Mouse (Mus musculus): ENCODE results near the gene Gas7. TPM values are rescaled to one million over a fixed set of nuclear protein-coding genes. Genes with fewer than 3 reads are reported as not detected.
A peak's percentile ranks its signal among the peaks of the same experiment; 100 is the strongest.

The Gas7 gene
- polyA plus RNA-seq, 1 experiment from 2014 or later: 15.7 TPM

- no peaks in the 10 kb centered on the region for H3K36me3 ChIP-seq (ENCODE audit: control insufficient read depth, insufficient read depth, low read length)
- H3K27ac ChIP-seq (replicated peaks; ENCODE audit: low read depth, low read length): no peak overlapping the region
- no peak overlapping the region for H3K4me2 ChIP-seq (ENCODE audit: low read length)
- no peaks in the 10 kb centered on the region for H3K27me3 ChIP-seq (ENCODE audit: control insufficient read depth, insufficient read depth, low read length)
- H3K9ac ChIP-seq (replicated peaks; ENCODE audit: low read length): no peak overlapping the region
- H3K9me3 ChIP-seq (ENCODE audit: control insufficient read depth, low read length): no peaks in the 10 kb centered on the region
- H3K4me1 ChIP-seq (ENCODE audit: control insufficient read depth, insufficient read depth, low read length): no peaks in the 10 kb centered on the region
- 87% methylated on average over 1 of the region's 1 CpGs for WGBS
- ATAC-seq (ENCODE audit: low FRiP score, low TSS enrichment): no peak
- no peak for DNase-seq
- no peak overlapping the region for H3K4me3 ChIP-seq (replicated peaks; ENCODE audit: low read depth, low read length)
These were observed 80.5 kb downstream of the Gas7 start for GRCm38 (mm10) chr11:67535703-67536102.

DNA sequence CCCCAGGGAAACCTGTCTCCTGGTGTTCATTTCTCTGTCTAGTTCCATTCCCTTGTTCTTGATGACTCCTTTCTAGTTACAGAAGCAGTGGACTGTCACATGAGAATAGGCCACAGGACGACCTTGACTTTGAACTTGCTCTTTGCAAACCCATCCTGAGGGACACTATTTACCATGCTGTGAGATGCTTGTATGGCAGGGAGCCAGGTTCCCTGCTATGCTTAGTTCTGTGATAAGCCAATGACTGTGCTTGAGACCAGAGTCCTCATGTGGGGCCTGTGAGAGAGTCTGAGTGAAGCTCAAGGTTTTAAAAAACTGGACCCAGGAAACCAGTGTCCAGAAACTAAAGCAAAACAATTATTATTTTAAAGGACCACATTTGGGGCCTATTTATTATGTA lies 81.2 kb downstream of the Gas7 start:
- no peak overlapping the region for H3K9ac ChIP-seq (replicated peaks; ENCODE audit: low read length)
- no peak overlapping the region for H3K27ac ChIP-seq (replicated peaks; ENCODE audit: low read depth, low read length)
- 74% methylated on average over 1 of the region's 1 CpGs for WGBS
- DNase-seq: no peak
- H3K27me3 ChIP-seq (ENCODE audit: control insufficient read depth, insufficient read depth, low read length): no peaks in the 10 kb centered on the region
- no peak overlapping the region for H3K4me3 ChIP-seq (replicated peaks; ENCODE audit: low read depth, low read length)
- no peaks in the 10 kb centered on the region for H3K4me1 ChIP-seq (ENCODE audit: control insufficient read depth, insufficient read depth, low read length)
- no peak overlapping the region for H3K4me2 ChIP-seq (ENCODE audit: low read length)
- no peaks in the 10 kb centered on the region for H3K36me3 ChIP-seq (ENCODE audit: control insufficient read depth, insufficient read depth, low read length)
- no peak for ATAC-seq (ENCODE audit: low FRiP score, low TSS enrichment)
- H3K9me3 ChIP-seq (ENCODE audit: control insufficient read depth, low read length): no peaks in the 10 kb centered on the region

- Histone ChIP-seq H3K36me3 (ENCODE audit: control insufficient read depth, insufficient read depth, low read length) (no peaks in the 10 kb centered on the region), H3K27me3 (ENCODE audit: control insufficient read depth, insufficient read depth, low read length) (no peaks in the 10 kb centered on the region), H3K9me3 (ENCODE audit: control insufficient read depth, low read length) (no peaks in the 10 kb centered on the region), H3K4me2 (ENCODE audit: low read length) (no peak overlapping the region), H3K4me3 (replicated peaks; ENCODE audit: low read depth, low read length) (no peak overlapping the region), H3K27ac (replicated peaks; ENCODE audit: low read depth, low read length) (no peak overlapping the region), H3K9ac (replicated peaks; ENCODE audit: low read length) (no peak overlapping the region), H3K4me1 (ENCODE audit: control insufficient read depth, insufficient read depth, low read length) (no peaks in the 10 kb centered on the region)
- DNase-seq: no peak
- ATAC-seq (ENCODE audit: low FRiP score, low TSS enrichment): no peak
- 90% methylated on average over 4 of the region's 4 CpGs for WGBS
These were observed 82.1 kb downstream of the Gas7 start for GRCm38 (mm10) chr11:67537353-67537752.

DNA sequence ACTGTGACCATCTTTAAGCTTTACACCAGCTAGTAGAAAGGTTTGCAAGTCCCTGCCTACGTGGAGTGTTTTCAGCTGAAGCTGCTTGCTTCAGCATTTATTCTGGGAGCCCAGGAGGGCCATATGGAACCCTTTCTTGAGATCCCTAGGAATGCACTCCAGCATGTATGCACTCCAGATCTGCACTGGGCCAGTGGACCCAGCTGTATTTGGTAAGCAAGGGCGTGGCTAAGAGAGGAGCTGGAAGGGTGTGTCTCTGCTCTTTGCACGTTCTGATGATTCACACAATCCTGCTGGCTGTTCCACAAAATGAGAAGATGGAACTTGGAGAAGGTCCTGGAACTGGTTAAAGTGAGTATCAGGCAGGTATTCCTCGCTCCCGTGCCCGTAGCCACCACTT lies 83.3 kb downstream of the Gas7 start:
- no peaks in the 10 kb centered on the region for H3K27me3 ChIP-seq (ENCODE audit: control insufficient read depth, insufficient read depth, low read length)
- no peak overlapping the region for H3K4me2 ChIP-seq (ENCODE audit: low read length)
- H3K36me3 ChIP-seq (ENCODE audit: control insufficient read depth, insufficient read depth, low read length): no peaks in the 10 kb centered on the region
- no peaks in the 10 kb centered on the region for H3K9me3 ChIP-seq (ENCODE audit: control insufficient read depth, low read length)
- H3K4me1 ChIP-seq (ENCODE audit: control insufficient read depth, insufficient read depth, low read length): no peaks in the 10 kb centered on the region
- DNase-seq: no peak
- WGBS: 87% methylated on average over 6 of the region's 6 CpGs
- no peak overlapping the region for H3K4me3 ChIP-seq (replicated peaks; ENCODE audit: low read depth, low read length)
- no peak overlapping the region for H3K9ac ChIP-seq (replicated peaks; ENCODE audit: low read length)
- ATAC-seq (ENCODE audit: low FRiP score, low TSS enrichment): no peak
- H3K27ac ChIP-seq (replicated peaks; ENCODE audit: low read depth, low read length): no peak overlapping the region

GRCm38 (mm10) chr11:67544656-67545432 lies 89.6 kb downstream of the Gas7 start:
- Histone ChIP-seq H3K4me1 (ENCODE audit: control insufficient read depth, insufficient read depth, low read length) (no peaks in the 10 kb centered on the region), H3K9me3 (ENCODE audit: control insufficient read depth, low read length) (no peaks in the 10 kb centered on the region), H3K36me3 (ENCODE audit: control insufficient read depth, insufficient read depth, low read length) (no peaks in the 10 kb centered on the region), H3K4me2 (ENCODE audit: low read length) (no peak overlapping the region), H3K27ac (replicated peaks; ENCODE audit: low read depth, low read length) (no peak overlapping the region), H3K9ac (replicated peaks; ENCODE audit: low read length) (no peak overlapping the region), H3K27me3 (ENCODE audit: control insufficient read depth, insufficient read depth, low read length) (no peaks in the 10 kb centered on the region), H3K4me3 (replicated peaks; ENCODE audit: low read depth, low read length) (no peak overlapping the region)
- WGBS: 75% methylated on average over 11 of the region's 11 CpGs
- DNase-seq (no peak), ATAC-seq (ENCODE audit: low FRiP score, low TSS enrichment) (no peak)

- H3K4me3 ChIP-seq (replicated peaks; ENCODE audit: low read depth, low read length): no peak overlapping the region
- H3K27me3 ChIP-seq (ENCODE audit: control insufficient read depth, insufficient read depth, low read length): no peaks in the 10 kb centered on the region
- H3K4me2 ChIP-seq (ENCODE audit: low read length): no peak overlapping the region
- ATAC-seq (ENCODE audit: low FRiP score, low TSS enrichment): no peak
- H3K27ac ChIP-seq (replicated peaks; ENCODE audit: low read depth, low read length): no peak overlapping the region
- no peaks in the 10 kb centered on the region for H3K4me1 ChIP-seq (ENCODE audit: control insufficient read depth, insufficient read depth, low read length)
- H3K36me3 ChIP-seq (ENCODE audit: control insufficient read depth, insufficient read depth, low read length): no peaks in the 10 kb centered on the region
- DNase-seq: no peak
- 34% methylated on average over 5 of the region's 5 CpGs for WGBS
- no peak overlapping the region for H3K9ac ChIP-seq (replicated peaks; ENCODE audit: low read length)
- H3K9me3 ChIP-seq (ENCODE audit: control insufficient read depth, low read length): no peaks in the 10 kb centered on the region
These were observed 91.3 kb downstream of the Gas7 start for GRCm38 (mm10) chr11:67546582-67546981.

- DNase-seq (peak; percentile 71), ATAC-seq (ENCODE audit: low FRiP score, low TSS enrichment) (no peak)
- no peak overlapping the region for H3K9ac ChIP-seq (replicated peaks; ENCODE audit: low read length)
- H3K36me3 ChIP-seq (ENCODE audit: control insufficient read depth, insufficient read depth, low read length): no peaks in the 10 kb centered on the region
- H3K27ac ChIP-seq (replicated peaks; ENCODE audit: low read depth, low read length): no peak overlapping the region
- no peak overlapping the region for H3K4me2 ChIP-seq (ENCODE audit: low read length)
- no peaks in the 10 kb centered on the region for H3K9me3 ChIP-seq (ENCODE audit: control insufficient read depth, low read length)
- no peak overlapping the region for H3K4me3 ChIP-seq (replicated peaks; ENCODE audit: low read depth, low read length)
- no peaks in the 10 kb centered on the region for H3K4me1 ChIP-seq (ENCODE audit: control insufficient read depth, insufficient read depth, low read length)
- WGBS: 87% methylated on average over 4 of the region's 4 CpGs
- no peaks in the 10 kb centered on the region for H3K27me3 ChIP-seq (ENCODE audit: control insufficient read depth, insufficient read depth, low read length)
These were observed 94.1 kb downstream of the Gas7 start for GRCm38 (mm10) chr11:67549306-67549705.

- no peaks in the 10 kb centered on the region for H3K36me3 ChIP-seq (ENCODE audit: control insufficient read depth, insufficient read depth, low read length)
- no peaks in the 10 kb centered on the region for H3K27me3 ChIP-seq (ENCODE audit: control insufficient read depth, insufficient read depth, low read length)
- no peaks in the 10 kb centered on the region for H3K9me3 ChIP-seq (ENCODE audit: control insufficient read depth, low read length)
- H3K27ac ChIP-seq (replicated peaks; ENCODE audit: low read depth, low read length): no peak overlapping the region
- 80% methylated on average over 13 of the region's 13 CpGs for WGBS
- no peaks in the 10 kb centered on the region for H3K4me1 ChIP-seq (ENCODE audit: control insufficient read depth, insufficient read depth, low read length)
- no peak overlapping the region for H3K4me3 ChIP-seq (replicated peaks; ENCODE audit: low read depth, low read length)
- DNase-seq: no peak
- H3K9ac ChIP-seq (replicated peaks; ENCODE audit: low read length): no peak overlapping the region
- no peak overlapping the region for H3K4me2 ChIP-seq (ENCODE audit: low read length)
- ATAC-seq (ENCODE audit: low FRiP score, low TSS enrichment): no peak
These were observed 94.7 kb downstream of the Gas7 start for GRCm38 (mm10) chr11:67549762-67550488.

DNA sequence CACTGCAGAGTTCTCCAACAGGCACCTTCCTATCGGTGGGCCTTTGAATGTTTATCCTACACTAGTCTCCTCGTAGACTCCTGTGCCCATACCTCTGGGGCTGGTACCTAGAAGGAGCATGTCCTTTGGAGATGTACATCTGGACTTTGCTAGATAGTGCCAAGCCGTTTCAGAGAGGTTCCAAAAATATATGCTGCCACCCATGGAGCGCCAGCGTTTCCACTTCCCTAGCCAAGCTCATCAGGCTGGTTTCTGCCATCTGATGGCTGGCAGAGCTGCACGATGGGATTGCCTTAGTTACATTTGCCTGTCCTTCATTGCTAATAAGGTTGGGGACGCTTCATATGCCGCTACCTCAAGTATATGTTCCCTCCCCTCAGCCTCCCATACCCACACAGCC lies 97.2 kb downstream of the Gas7 start:
- Histone ChIP-seq H3K9me3 (ENCODE audit: control insufficient read depth, low read length) (no peaks in the 10 kb centered on the region), H3K4me2 (ENCODE audit: low read length) (no peak overlapping the region), H3K27me3 (ENCODE audit: control insufficient read depth, insufficient read depth, low read length) (no peaks in the 10 kb centered on the region), H3K36me3 (ENCODE audit: control insufficient read depth, insufficient read depth, low read length) (no peaks in the 10 kb centered on the region), H3K4me1 (ENCODE audit: control insufficient read depth, insufficient read depth, low read length) (no peaks in the 10 kb centered on the region), H3K27ac (replicated peaks; ENCODE audit: low read depth, low read length) (no peak overlapping the region), H3K9ac (replicated peaks; ENCODE audit: low read length) (no peak overlapping the region), H3K4me3 (replicated peaks; ENCODE audit: low read depth, low read length) (no peak overlapping the region)
- ATAC-seq (ENCODE audit: low FRiP score, low TSS enrichment): no peak
- no peak for DNase-seq
- WGBS: 91% methylated on average over 8 of the region's 8 CpGs

All from midbrain, embryonic 14.5 days (tissue).